Mouse (Mus musculus) ovary, adult 2 months (tissue): Measurements from ENCODE around the gene Abca13. TPM values are rescaled to one million over a fixed set of nuclear protein-coding genes. Genes with fewer than 3 reads are reported as not detected.

Source experiments
- polyA plus RNA-seq: library from polyadenylated mRNA; depleted of rRNA; stranded (reverse); fragments of >200 nt; gene quantifications from 2 replicates; pipeline ENCODE4 v1.2.3, GENCODE M21; 2012; rRNA removed

The Abca13 gene
- 0.02 and 0.05 TPM in 2 replicates for polyA plus RNA-seq

DNA sequence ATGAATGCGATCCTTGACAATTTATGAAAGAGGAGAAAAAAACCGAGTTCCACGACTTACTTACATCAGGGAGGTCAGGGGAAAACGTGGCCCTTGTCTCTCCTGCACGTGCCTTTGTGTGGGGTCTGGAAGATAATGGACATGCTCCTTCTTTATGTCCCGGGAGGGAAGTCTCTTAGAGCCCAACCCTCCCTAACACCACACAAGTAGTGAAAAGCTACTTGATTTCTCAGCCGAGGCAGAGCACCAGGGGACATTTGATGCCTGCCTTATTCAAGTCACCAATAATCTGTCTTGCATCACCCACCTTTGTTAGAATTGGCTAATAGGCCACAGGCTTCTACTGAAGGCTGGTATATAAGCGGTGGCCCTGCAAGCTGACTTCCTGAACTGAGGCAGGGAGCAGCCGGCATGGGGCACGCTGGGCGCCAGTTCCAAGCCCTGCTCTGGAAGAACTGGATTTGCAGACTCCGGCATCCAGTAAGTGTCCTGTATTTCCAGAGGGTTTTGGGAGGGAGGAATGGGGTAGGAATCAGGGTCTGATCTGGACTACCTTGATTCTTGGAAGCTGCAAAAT is at the start of gene Abca13:
Abca13 (plus strand) TSS at position 388 of the 577 bp plus-strand sequence.

Other genes with a start within 250 kb of the Abca13 start
- 0.05 and 0.15 TPM in 2 replicates for gene Pkd1l1, start 218.7 kb upstream of the Abca13 start, polyA plus RNA-seq
- 7.2 and 8.0 TPM in 2 replicates for gene Hus1, start 180.8 kb upstream of the Abca13 start, polyA plus RNA-seq
- 6.0 and 6.4 TPM in 2 replicates for gene Gm11992, start 143.3 kb upstream of the Abca13 start, polyA plus RNA-seq
- not detected in 2 replicates for gene Sun3, start 143.0 kb upstream of the Abca13 start, polyA plus RNA-seq
- 9.4 and 9.8 TPM in 2 replicates for gene Upp1, start 73.8 kb upstream of the Abca13 start, polyA plus RNA-seq